Mouse (Mus musculus) small intestine, adult 2 months (tissue): ENCODE measurements at regions not wholly inside any gene's neighbourhood (a gene's known extent, or its start where the extent isn't known, plus 50 kb on each side); places are given as distances from the start of the nearest gene placed in this dataset.

Source experiments
- CTCF ChIP-seq: fragments of 200-500 bp; IDR thresholded peaks from 2 replicates; pipeline ENCODE4 v1.5.1; 2012; ENCODE audit warnings: low read depth, mild to moderate bottlenecking, control low read depth, inconsistent platforms, low read length, moderate library complexity, mixed read lengths; ENCODE audit not compliant: insufficient replicate concordance, insufficient read length; ENCODE audit errors: extremely low read depth
- POLR2A ChIP-seq: fragments of 200-500 bp; IDR thresholded peaks from 2 replicates; pipeline ENCODE4 v1.6.1; 2012; ENCODE audit warnings: low read depth, mild to moderate bottlenecking, control low read depth, inconsistent platforms, low read length, moderate library complexity

GRCm38 (mm10) chr5:132955051-132955450 is 411.9 kb upstream of the Auts2 start:
- TF ChIP-seq POLR2A (no peak), CTCF (no peak)
